Mouse (Mus musculus) heart, postnatal 0 days (tissue): ENCODE results near the gene Aig1. TPM values are rescaled to one million over a fixed set of nuclear protein-coding genes. Genes with fewer than 3 reads are reported as not detected.

Source experiments
- ATAC-seq: fragments of 200-750 bp; cut with Nextera tagmentation; 2 replicates; pipeline ENCODE4 v1.8.0; 2017; ENCODE audit warnings: low read depth, moderate number of reproducible peaks, moderate library complexity; ENCODE audit not compliant: insufficient read depth
- DNase-seq: peaks from one replicate; pipeline ENCODE4 v3.0.0-alpha.2; 2016; ENCODE audit warnings: low spot score
- H3K27ac ChIP-seq: fragments of 300-500 bp; sonication (generic); 2 replicates; pipeline ENCODE4 v1.5.1; 2014; ENCODE audit warnings: low read depth, mild to moderate bottlenecking
- H3K27me3 ChIP-seq: fragments of 300-500 bp; sonication (generic); 2 replicates; pipeline ENCODE4 v1.6.1; 2014; ENCODE audit warnings: low read length, mixed read lengths; ENCODE audit not compliant: control insufficient read depth, insufficient read depth
- H3K36me3 ChIP-seq: fragments of 300-500 bp; sonication (generic); replicated peaks from 2 replicates; pipeline ENCODE4 v1.6.1; 2014; ENCODE audit warnings: low read length, mixed read lengths; ENCODE audit not compliant: control insufficient read depth, insufficient read depth
- H3K4me1 ChIP-seq: fragments of 300-500 bp; sonication (generic); 2 replicates; pipeline ENCODE4 v1.6.1; 2014; ENCODE audit warnings: antibody characterized with exemption; ENCODE audit not compliant: control insufficient read depth, insufficient read depth
- H3K4me2 ChIP-seq: fragments of 300-500 bp; sonication (generic); 2 replicates; pipeline ENCODE4 v1.6.1; 2014; ENCODE audit warnings: low read depth, mild to moderate bottlenecking, low read length, moderate library complexity
- H3K4me3 ChIP-seq: fragments of 300-500 bp; sonication (generic); 2 replicates; pipeline ENCODE4 v1.5.1; 2014; ENCODE audit warnings: low read depth, low read length
- H3K9ac ChIP-seq: fragments of 300-500 bp; sonication (generic); replicated peaks from 2 replicates; pipeline ENCODE4 v1.6.1; 2014; ENCODE audit warnings: low read depth, low read length, mixed read lengths
- H3K9me3 ChIP-seq: fragments of 300-500 bp; sonication (generic); replicated peaks from 2 replicates; pipeline ENCODE4 v1.6.1; 2016; ENCODE audit warnings: low read length; ENCODE audit not compliant: control insufficient read depth
- CTCF ChIP-seq: IDR thresholded peaks from 2 replicates; pipeline ENCODE4 v1.5.1; 2016; ENCODE audit warnings: antibody characterized with exemption, control low read depth, low read depth
- EP300 ChIP-seq: IDR thresholded peaks from 2 replicates; pipeline ENCODE4 v1.6.1; 2016; ENCODE audit warnings: antibody characterized with exemption, low read depth
- WGBS: fragments of 180-500 bp; shearing (Covaris S2); extraction: QIAGEN DNeasy Blood & Tissue Kit; methylation state at CpG from one replicate; pipeline ENCODE4 v1.1.7; 2014; 5-methylcytosine and 5-hydroxymethylcytosine counted together
- polyA plus RNA-seq: library from polyadenylated mRNA; unstranded; fragments of >200 nt; fragmentation: Nextera tagmentation; extraction: Ambion mirVana; gene quantifications from 2 replicates; pipeline ENCODE4 v1.2.1, GENCODE M21; 2015
- total RNA-seq: library from RNA; depleted of rRNA; stranded (reverse); fragments of >200 nt; gene quantifications from 2 replicates; pipeline ENCODE4 v1.2.3, GENCODE M21; 2014; ENCODE audit warnings: low replicate concordance

The Aig1 gene
- total and polyA plus RNA-seq, 2 experiments from 2014 or later: 77.4 to 147 TPM

DNA sequence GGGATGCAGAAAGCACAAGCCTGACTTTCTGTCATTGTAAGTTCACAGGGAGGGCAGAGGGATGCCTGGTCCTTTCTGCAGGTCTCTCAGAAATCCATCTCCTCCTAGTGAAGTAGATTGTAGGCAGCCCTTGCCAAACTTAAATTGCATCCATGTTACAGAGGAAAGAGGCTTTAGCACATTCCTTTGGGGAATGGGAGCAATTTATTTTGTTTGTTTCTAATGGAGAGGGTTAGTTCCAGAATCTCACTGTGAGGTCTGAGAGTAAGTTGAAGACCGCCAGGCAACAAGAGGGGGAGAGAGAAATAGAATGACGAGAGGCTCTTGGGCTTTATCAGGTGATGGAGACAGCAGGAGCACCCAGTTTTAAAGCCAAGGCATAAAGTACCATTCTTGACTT is 155.7 kb downstream of the Aig1 start:
- H3K9ac ChIP-seq: no peak overlapping the region
- H3K27ac ChIP-seq: no peak overlapping the region
- no peak for DNase-seq
- H3K9me3 ChIP-seq: no peaks in the 10 kb centered on the region
- no peak for TF ChIP-seq CTCF
- no peak for TF ChIP-seq EP300
- no peak overlapping the region for H3K4me2 ChIP-seq
- 65% methylated on average over 2 of the region's 2 CpGs for WGBS
- H3K4me1 ChIP-seq: peaks cover 10% of the 10 kb centered on the region; the same call in 1 of the 2 replicates
- no peaks in the 10 kb centered on the region for H3K36me3 ChIP-seq
- H3K27me3 ChIP-seq: no peaks in the 10 kb centered on the region
- H3K4me3 ChIP-seq: no peak overlapping the region
- no peak for ATAC-seq

DNA sequence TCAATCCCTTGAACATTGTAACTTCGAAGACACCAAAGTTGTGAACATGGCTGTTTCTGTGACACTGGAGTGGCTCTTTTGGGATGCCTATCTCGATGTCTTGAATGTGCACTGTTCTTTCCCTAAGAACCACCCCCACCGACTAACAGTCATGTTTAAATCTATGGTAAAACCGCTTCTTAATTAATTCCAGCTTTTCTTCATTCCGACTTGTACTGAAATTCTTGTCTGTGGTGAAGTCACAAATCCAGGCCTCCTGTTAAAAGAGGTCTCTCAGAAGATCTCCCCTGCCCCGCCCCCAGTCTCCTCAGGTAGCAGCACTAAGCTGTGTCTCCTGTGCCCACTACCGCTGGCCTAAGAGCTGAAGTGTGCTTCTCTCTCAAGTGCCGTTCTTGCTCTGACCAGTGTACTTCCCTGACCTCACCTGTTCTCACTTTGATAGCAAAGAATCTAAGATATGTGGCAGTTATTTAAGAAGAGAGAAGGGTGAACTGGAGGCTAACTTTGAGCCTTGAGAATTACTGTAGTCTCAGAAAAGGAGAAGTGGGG is 157.4 kb downstream of the Aig1 start:
- no peak for TF ChIP-seq EP300
- no peak for TF ChIP-seq CTCF
- no peak overlapping the region for H3K27ac ChIP-seq
- H3K9ac ChIP-seq: no peak overlapping the region
- H3K36me3 ChIP-seq: no peaks in the 10 kb centered on the region
- peaks cover 9% of the 10 kb centered on the region; the same call in 1 of the 2 replicates for H3K4me1 ChIP-seq
- DNase-seq (no peak), ATAC-seq (no peak)
- H3K9me3 ChIP-seq: no peaks in the 10 kb centered on the region
- 84% methylated on average over 8 of the region's 8 CpGs for WGBS
- H3K4me3 ChIP-seq: no peak overlapping the region
- no peaks in the 10 kb centered on the region for H3K27me3 ChIP-seq
- H3K4me2 ChIP-seq: no peak overlapping the region

DNA sequence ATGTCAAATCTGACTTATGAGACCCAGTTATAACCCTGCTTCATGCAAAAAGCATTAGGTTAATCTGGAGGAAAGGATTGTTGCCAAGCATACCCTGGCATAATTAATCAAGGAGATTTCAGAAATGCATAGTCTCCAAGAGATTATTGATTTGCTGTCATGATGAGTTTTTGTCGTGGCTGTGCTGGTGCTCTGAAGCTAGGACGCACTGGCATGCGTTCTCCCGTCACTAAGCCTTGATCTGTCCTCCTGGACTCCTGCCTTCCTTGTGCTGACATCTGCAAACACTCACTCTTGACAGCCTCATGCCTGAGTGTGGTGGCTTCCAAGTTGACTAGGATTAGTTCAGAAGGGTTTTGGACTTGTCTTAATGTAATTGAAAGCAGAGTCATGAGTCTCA is 163.0 kb downstream of the Aig1 start:
- Histone ChIP-seq H3K4me1 (no peaks in the 10 kb centered on the region; the same call in 1 of the 2 replicates), H3K36me3 (no peaks in the 10 kb centered on the region), H3K4me3 (no peak overlapping the region), H3K9me3 (no peaks in the 10 kb centered on the region), H3K4me2 (no peak overlapping the region), H3K27me3 (no peaks in the 10 kb centered on the region), H3K9ac (no peak overlapping the region), H3K27ac (no peak overlapping the region)
- WGBS: 14% methylated on average over 4 of the region's 4 CpGs
- ATAC-seq (peak; percentile 57), DNase-seq (peak; percentile 48)
- TF ChIP-seq EP300: no peak
- TF ChIP-seq CTCF: no peak

DNA sequence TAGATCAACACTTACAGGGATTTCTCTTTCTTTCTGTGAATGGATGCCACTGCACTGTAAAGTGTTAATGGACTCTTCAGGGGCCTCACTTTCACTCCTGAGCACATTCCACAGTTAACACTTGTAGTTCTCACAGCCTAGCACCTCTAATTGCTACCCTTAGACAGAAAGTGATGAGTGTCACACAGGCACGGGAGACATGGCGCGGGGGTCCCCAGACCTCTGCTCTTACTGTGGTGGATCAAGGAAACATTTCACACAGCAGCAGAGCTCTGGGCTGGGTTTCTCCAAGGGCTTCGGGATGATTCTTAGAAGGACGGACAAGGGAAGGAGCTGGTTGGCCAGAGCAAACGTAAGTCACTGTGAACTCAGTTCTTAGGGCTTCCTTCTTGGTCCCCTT is 166.1 kb downstream of the Aig1 start:
- H3K9me3 ChIP-seq: no peaks in the 10 kb centered on the region
- H3K9ac ChIP-seq: no peak overlapping the region
- H3K36me3 ChIP-seq: no peaks in the 10 kb centered on the region
- no peak for DNase-seq
- no peaks in the 10 kb centered on the region; the same call in 1 of the 2 replicates for H3K4me1 ChIP-seq
- H3K27me3 ChIP-seq: no peaks in the 10 kb centered on the region
- H3K27ac ChIP-seq: no peak overlapping the region
- WGBS: 37% methylated on average over 6 of the region's 6 CpGs
- TF ChIP-seq EP300 (no peak), CTCF (no peak)
- no peak for ATAC-seq
- H3K4me2 ChIP-seq: no peak overlapping the region
- H3K4me3 ChIP-seq: no peak overlapping the region

DNA sequence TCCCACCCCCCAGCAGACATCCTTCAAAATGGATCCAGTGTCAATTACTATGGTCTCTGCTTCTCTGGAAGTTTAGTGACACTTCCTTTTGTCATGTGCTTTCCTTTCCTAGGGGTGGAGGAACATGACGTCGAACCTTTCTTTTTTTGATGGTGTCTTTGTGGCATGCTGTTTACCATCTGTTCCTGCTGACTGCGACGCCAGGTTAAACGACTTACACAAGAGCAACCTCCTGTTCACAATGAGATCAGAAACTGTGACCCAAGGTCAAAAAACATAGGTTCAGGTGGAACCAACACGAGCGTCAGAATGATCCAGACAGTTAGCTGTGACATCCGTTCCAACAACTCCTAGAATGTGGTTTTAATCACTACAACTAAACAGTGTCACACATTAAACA is 166.7 kb downstream of the Aig1 start:
- ATAC-seq: no peak

DNA sequence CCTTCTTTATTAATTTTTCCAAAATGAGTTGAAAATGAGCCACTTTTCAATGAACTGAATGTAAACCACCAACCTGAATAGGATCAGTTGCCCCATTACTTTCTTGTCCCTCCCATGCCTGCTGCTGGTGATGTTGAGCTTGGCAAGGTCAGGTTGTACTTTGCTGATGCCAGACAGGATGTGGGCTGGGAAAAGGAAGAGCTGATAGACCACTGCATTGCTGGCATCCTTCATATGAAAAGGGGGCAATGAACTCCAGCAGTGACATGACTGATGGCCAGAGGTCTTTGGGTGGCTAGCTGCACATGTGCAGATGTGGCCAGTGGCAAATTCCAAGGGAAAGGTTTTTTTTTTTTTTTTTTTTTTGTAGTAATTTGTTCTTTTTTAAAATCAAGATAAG is 172.5 kb downstream of the Aig1 start:
- Histone ChIP-seq H3K9ac (no peak overlapping the region), H3K4me1 (no peaks in the 10 kb centered on the region), H3K4me2 (no peak overlapping the region), H3K4me3 (no peak overlapping the region), H3K9me3 (no peaks in the 10 kb centered on the region), H3K27ac (no peak overlapping the region), H3K36me3 (no peaks in the 10 kb centered on the region), H3K27me3 (no peaks in the 10 kb centered on the region)
- DNase-seq (no peak), ATAC-seq (no peak)
- TF ChIP-seq CTCF (no peak), EP300 (no peak)

More for the DNA sequence above, 166.7 kb downstream of the Aig1 start:
- Histone ChIP-seq H3K4me3 (no peak overlapping the region), H3K9ac (no peak overlapping the region), H3K36me3 (no peaks in the 10 kb centered on the region), H3K9me3 (no peaks in the 10 kb centered on the region), H3K4me1 (no peaks in the 10 kb centered on the region), H3K27ac (no peak overlapping the region), H3K27me3 (no peaks in the 10 kb centered on the region), H3K4me2 (no peak overlapping the region)
- DNase-seq: no peak
- TF ChIP-seq EP300 (no peak), CTCF (no peak)
- WGBS: 55% methylated on average over 8 of the region's 8 CpGs
